In the genomic region with DNA sequence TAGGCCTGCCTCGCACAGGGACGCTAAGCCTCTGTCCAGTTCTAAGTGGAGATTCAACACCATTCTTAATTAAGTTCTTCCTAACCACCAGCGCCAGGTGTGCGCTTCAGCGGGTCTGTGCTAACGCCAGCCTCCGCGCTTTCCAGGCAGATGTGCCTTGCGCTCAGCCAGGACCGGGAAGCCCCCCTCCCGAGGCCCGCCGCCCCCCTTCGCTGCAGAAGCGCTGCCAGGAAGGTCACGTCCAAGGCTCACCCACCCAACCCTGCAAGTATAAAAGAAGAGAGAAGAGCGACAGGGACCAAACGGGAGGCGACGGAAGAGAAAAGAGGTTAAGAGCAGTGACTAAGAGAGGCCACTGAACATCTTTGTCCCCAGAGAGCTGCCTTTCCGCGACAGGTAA, we compare ENCODE assay signal across 20 mouse cellular contexts. TPM values are rescaled to one million over a fixed set of nuclear protein-coding genes. Genes with fewer than 3 reads are reported as not detected.
DNase-seq lines count a peak whose midpoint lies in the region; ATAC-seq and TF ChIP-seq lines count a peak whose summit lies in the region.
"Had no signal": no experiment of that assay in that cellular context is flagged by ENCODE, and none has a peak within 500 bp of the region (broad histone marks: within the 10 kb centered on the region; RNA-seq: fewer than 3 reads in every experiment).

Gene Pomc (plus strand): TSS at position 301 of the 400 bp plus-strand sequence.

- H3K27ac ChIP-seq in hindbrain, embryonic 13.5 days, result no peak within 1 kb of the TSS
- H3K27ac ChIP-seq in hindbrain, embryonic 10.5 days, result no peak within 1 kb of the TSS
- H3K27ac ChIP-seq in testis, adult 2 months (ENCODE audit: control insufficient read depth, insufficient read depth, low read depth, low read length), result no peak within 1 kb of the TSS
- H3K27ac ChIP-seq in midbrain, embryonic 15.5 days, result no peak within 1 kb of the TSS
- H3K27ac ChIP-seq: forebrain, embryonic 10.5 days; kidney, embryonic 15.5 days had no signal

- H3K36me3 ChIP-seq in hindbrain, embryonic 13.5 days, result no peaks in the 10 kb centered on the region
- H3K36me3 ChIP-seq in hindbrain, embryonic 10.5 days, result no peaks in the 10 kb centered on the region
- no peaks in the 10 kb centered on the region for H3K36me3 ChIP-seq in testis, adult 2 months (ENCODE audit: control insufficient read depth, insufficient read depth, low read length)
- no peaks in the 10 kb centered on the region for H3K36me3 ChIP-seq in midbrain, embryonic 15.5 days (replicated peaks)
- H3K36me3 ChIP-seq: forebrain, embryonic 10.5 days; kidney, embryonic 15.5 days had no signal

- no peak within 1 kb of the TSS for H3K4me3 ChIP-seq in hindbrain, embryonic 13.5 days
- no peak within 1 kb of the TSS for H3K4me3 ChIP-seq in hindbrain, embryonic 10.5 days
- H3K4me3 ChIP-seq in testis, adult 2 months (ENCODE audit: control insufficient read depth, low read depth, low read length), result no peak within 1 kb of the TSS
- no peak within 1 kb of the TSS for H3K4me3 ChIP-seq in midbrain, embryonic 15.5 days
- H3K4me3 ChIP-seq: forebrain, embryonic 10.5 days; kidney, embryonic 15.5 days; megakaryocyte, embryonic 14.5 days had no signal

- H3K4me1 ChIP-seq in hindbrain, embryonic 13.5 days (replicated peaks), result peaks cover 9% of the 10 kb centered on the region
- peaks cover 7% of the 10 kb centered on the region for H3K4me1 ChIP-seq in hindbrain, embryonic 10.5 days (replicated peaks)
- no peaks in the 10 kb centered on the region; the same call in 1 of the 2 replicates for H3K4me1 ChIP-seq in testis, adult 2 months (ENCODE audit: control insufficient read depth, insufficient read depth, low read length)
- H3K4me1 ChIP-seq in midbrain, embryonic 15.5 days, result peaks cover 5% of the 10 kb centered on the region

- TF ChIP-seq CTCF in testis, adult 2 months (IDR thresholded peaks at IDR 0.05; ENCODE audit: control insufficient read depth, insufficient read depth, insufficient replicate concordance, low read depth, low read length), result no peak

- H3K4me2 ChIP-seq in hindbrain, embryonic 13.5 days, result 0 out of 2 replicates have a peak within 1 kb of the TSS, but pooled peaks have one; percentile 10
- peak within 1 kb of the TSS; percentile 36; the same call in 1 of the 2 replicates for H3K4me2 ChIP-seq in midbrain, embryonic 15.5 days
- H3K4me2 ChIP-seq: kidney, embryonic 15.5 days; liver, embryonic 11.5 days had no signal

- H3K27me3 ChIP-seq in hindbrain, embryonic 13.5 days, result peaks cover 37% of the 10 kb centered on the region
- peaks cover 42% of the 10 kb centered on the region for H3K27me3 ChIP-seq in hindbrain, embryonic 10.5 days (ENCODE audit: insufficient read depth, poor library complexity, severe bottlenecking)
- no peaks in the 10 kb centered on the region for H3K27me3 ChIP-seq in testis, adult 2 months (ENCODE audit: control insufficient read depth, insufficient read depth, low read length)
- peaks cover 21% of the 10 kb centered on the region for H3K27me3 ChIP-seq in midbrain, embryonic 15.5 days (replicated peaks)

- TF ChIP-seq POLR2A in testis, adult 2 months (IDR thresholded peaks at IDR 0.05; ENCODE audit: control insufficient read depth, low read depth, low read length), result no peak

- no peak for ATAC-seq in hindbrain, embryonic 13.5 days (ENCODE audit: low FRiP score)
- ATAC-seq in midbrain, embryonic 15.5 days (replicated peaks), result no peak
- ATAC-seq: intestine, postnatal 0 days had no signal

- WGBS in hindbrain, embryonic 13.5 days, result 25% methylated on average over 22 of the region's 22 CpGs
- 18% methylated on average over 22 of the region's 22 CpGs for WGBS in hindbrain, embryonic 10.5 days
- WGBS in midbrain, embryonic 15.5 days, result 19% methylated on average over 22 of the region's 22 CpGs

- no peaks in the 10 kb centered on the region for H3K9me3 ChIP-seq in hindbrain, embryonic 13.5 days
- H3K9me3 ChIP-seq in hindbrain, embryonic 10.5 days, result no peaks in the 10 kb centered on the region
- H3K9me3 ChIP-seq in midbrain, embryonic 15.5 days, result no peaks in the 10 kb centered on the region
- H3K9me3 ChIP-seq: forebrain, embryonic 10.5 days; kidney, embryonic 15.5 days had no signal

- no peak for DNase-seq in hindbrain, embryonic 10.5 days (ENCODE audit: low spot score)
- no peak for DNase-seq in testis, postnatal 14 days (ENCODE audit: low spot score)
- no peak for DNase-seq in layer of hippocampus, adult 9-11 months
- no peak for DNase-seq in adrenal gland, postnatal 36 days
- DNase-seq: adrenal gland, adult 8-10 months; cerebellum, adult 11 months; cerebellum, postnatal 14 days; gastrocnemius, postnatal 25 days; lung, adult 18-20 months; right cerebral cortex, postnatal 4 days; thymus, postnatal 36 days had no signal

- H3K9ac ChIP-seq in hindbrain, embryonic 13.5 days, result no peak within 1 kb of the TSS; the same call in 1 of the 2 replicates
- H3K9ac ChIP-seq in midbrain, embryonic 15.5 days, result no peak within 1 kb of the TSS
- H3K9ac ChIP-seq: kidney, embryonic 15.5 days had no signal

RNA-seq across cellular contexts. Expression of gene Pomc, which starts in this region (rescaled TPM):
- 3.6 and 5.3 TPM in 2 replicates for polyA plus RNA-seq in hindbrain, embryonic 13.5 days (2015; fragmentation: Nextera tagmentation; extraction: Ambion mirVana)
- 6.6 and 7.2 TPM in 2 replicates for polyA plus RNA-seq in hindbrain, embryonic 10.5 days (2016; fragmentation: Nextera tagmentation; extraction: Ambion mirVana)
- polyA plus RNA-seq in testis, adult 2 months (2012; rRNA removed), result 11.4 and 16.3 TPM in 2 replicates
- polyA plus RNA-seq in midbrain, embryonic 15.5 days (2015; fragmentation: Nextera tagmentation; extraction: Ambion mirVana), result 5.0 and 9.1 TPM in 2 replicates
- total RNA-seq in adrenal gland, postnatal 36 days (2021), result 1 to 10 TPM; 1.2 to 1.3 TPM
- total RNA-seq: hematopoietic stem cell, adult 5-6 weeks had no signal
